Mouse (Mus musculus): ENCODE results near the gene Zbtb8os.

GRCm38 (mm10) chr4:129288067-129288466, 47.4 kb upstream of the Zbtb8os start:
- no peak for TF ChIP-seq CTCF (conservative IDR thresholded peaks at IDR 0.05; ENCODE audit: low read length)
- TF ChIP-seq POU5F1 (IDR thresholded peaks at IDR 0.05; ENCODE audit: borderline replicate concordance, low read length): no peak

Data from E14TG2a.4 (cell line).